In the genomic region with DNA sequence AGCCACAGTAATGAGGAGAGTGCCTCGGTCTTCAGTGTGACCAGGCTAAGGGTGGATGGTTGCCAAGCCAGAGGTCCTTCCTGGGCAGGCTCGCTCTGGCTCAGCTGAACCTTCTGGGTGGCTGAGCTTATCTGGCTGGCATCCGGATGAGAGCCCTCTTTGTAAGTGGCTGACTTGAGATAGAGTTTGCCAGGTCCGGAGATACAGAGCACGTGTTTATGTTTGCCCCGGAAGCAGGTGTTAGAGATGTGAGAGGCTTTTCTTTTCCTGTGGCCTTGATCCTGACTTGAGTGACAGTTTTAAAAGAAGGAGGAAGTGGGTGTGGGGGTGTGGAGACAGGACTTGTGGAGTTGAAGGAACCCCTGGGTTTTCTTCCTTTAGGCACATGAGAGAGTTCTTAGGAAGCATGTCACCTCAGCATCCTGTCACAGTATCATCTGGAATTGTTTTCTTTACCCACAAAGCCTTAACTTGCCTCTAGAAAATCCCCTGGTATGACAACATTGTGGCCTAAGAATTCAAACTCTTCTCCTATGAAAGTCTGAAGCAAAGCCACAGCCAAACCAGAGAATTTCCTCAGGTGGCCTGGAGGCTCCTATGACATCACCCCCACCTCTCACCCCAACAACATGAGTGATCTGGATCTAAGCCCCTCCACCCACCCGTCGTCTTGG, we compare ENCODE assay signal across 9 mouse cellular contexts. TPM values are rescaled to one million over a fixed set of nuclear protein-coding genes. Genes with fewer than 3 reads are reported as not detected.
A peak's percentile ranks its signal among the peaks of the same experiment; 100 is the strongest.
DNase-seq lines count a peak whose midpoint lies in the region; ATAC-seq lines count a peak whose summit lies in the region.
"Had no signal": no experiment of that assay in that cellular context is flagged by ENCODE, and none has a peak within 500 bp of the region (broad histone marks: within the 10 kb centered on the region; RNA-seq: fewer than 3 reads in every experiment).

No protein-coding gene starts in this region.

- ATAC-seq in forebrain, embryonic 12.5 days (ENCODE audit: low FRiP score), result no peak
- ATAC-seq in lung, embryonic 15.5 days (ENCODE audit: borderline replicate concordance, extremely low read depth, low FRiP score, low TSS enrichment), result peak; percentile 83

- H3K4me1 ChIP-seq in forebrain, embryonic 12.5 days, result peaks cover 11% of the 10 kb centered on the region
- peaks cover 34% of the 10 kb centered on the region for H3K4me1 ChIP-seq in lung, embryonic 15.5 days

- peaks cover 32% of the 10 kb centered on the region for H3K36me3 ChIP-seq in forebrain, embryonic 12.5 days (replicated peaks)
- H3K36me3 ChIP-seq in lung, embryonic 15.5 days, result peaks cover 13% of the 10 kb centered on the region; the same call in 1 of the 2 replicates

- 78% methylated on average over 8 of the region's 8 CpGs for WGBS in forebrain, embryonic 12.5 days
- WGBS in lung, embryonic 15.5 days, result 23% methylated on average over 8 of the region's 8 CpGs

- H3K9me3 ChIP-seq in forebrain, embryonic 12.5 days, result no peaks in the 10 kb centered on the region
- H3K9me3 ChIP-seq in lung, embryonic 15.5 days, result no peaks in the 10 kb centered on the region

- H3K4me2 ChIP-seq in forebrain, embryonic 12.5 days, result no peak overlapping the region
- H3K4me2 ChIP-seq in lung, embryonic 15.5 days, result no peak overlapping the region

- DNase-seq in frontal cortex, adult 2 months (ENCODE audit: extremely low spot score in 1 of 2, low spot score in 1 of 2), result peak; percentile 58 to 64
- DNase-seq in frontal cortex, postnatal 25 days (ENCODE audit: low spot score in 2 of 2), result no peak
- peak; percentile 47 to 64 for DNase-seq in CD8-positive naive resting alpha-beta T cell, adult 2 months (ENCODE audit: low read depth in 2 of 2, low spot score in 2 of 2)
- peak; percentile 22 for DNase-seq in kidney, adult 18-20 months
- DNase-seq in skeletal muscle tissue, adult 2 months (ENCODE audit: low read depth, low spot score), result peak; percentile 22
- no peak for DNase-seq in embryo, embryonic 11 days

- no peak overlapping the region for H3K4me3 ChIP-seq in forebrain, embryonic 12.5 days (replicated peaks)
- no peak overlapping the region for H3K4me3 ChIP-seq in lung, embryonic 15.5 days

- H3K27ac ChIP-seq in forebrain, embryonic 12.5 days, result peak overlapping the region; percentile 27; the same call in 1 of the 2 replicates
- H3K27ac ChIP-seq in lung, embryonic 15.5 days, result peak overlapping the region; percentile 79

- no peaks in the 10 kb centered on the region for H3K27me3 ChIP-seq in forebrain, embryonic 12.5 days
- H3K27me3 ChIP-seq in lung, embryonic 15.5 days, result no peaks in the 10 kb centered on the region

- no peak overlapping the region for H3K9ac ChIP-seq in forebrain, embryonic 12.5 days
- no peak overlapping the region for H3K9ac ChIP-seq in lung, embryonic 15.5 days

RNA-seq across cellular contexts. Expression of a gene that starts 23.3 kb away (rescaled TPM):
- polyA plus RNA-seq in frontal cortex, adult 2 months (2012; rRNA removed), result 31.3 and 42.4 TPM in 2 replicates
- polyA plus RNA-seq in forebrain, embryonic 12.5 days (2016; fragmentation: Nextera tagmentation; extraction: Ambion mirVana), result 15.0 and 19.5 TPM in 2 replicates
- polyA plus RNA-seq in lung, embryonic 15.5 days (2015; fragmentation: Nextera tagmentation; extraction: Ambion mirVana), result 0.16 and 0.30 TPM in 2 replicates
- polyA plus RNA-seq: small intestine, adult 2 months had no signal

RNA-seq across cellular contexts. Expression of a gene that starts 28.2 kb away (rescaled TPM):
- polyA plus RNA-seq in frontal cortex, adult 2 months (2012; rRNA removed), result 0.34 and 0.46 TPM in 2 replicates
- polyA plus RNA-seq in forebrain, embryonic 12.5 days (2016; fragmentation: Nextera tagmentation; extraction: Ambion mirVana), result 19.6 and 19.7 TPM in 2 replicates
- polyA plus RNA-seq in lung, embryonic 15.5 days (2015; fragmentation: Nextera tagmentation; extraction: Ambion mirVana), result 14.5 and 15.1 TPM in 2 replicates

Comparison
In these comparisons a context has a peak if more than half of its experiments do, and no peak if none do; other contexts are left out.
1. DNase-seq: peak in frontal cortex, adult 2 months (2 of 2), CD8-positive naive resting alpha-beta T cell, adult 2 months (2 of 2), kidney, adult 18-20 months (single experiment) and skeletal muscle tissue, adult 2 months (single experiment); none in frontal cortex, postnatal 25 days (0 of 2) and embryo, embryonic 11 days (single experiment).
2. RNA of a gene that starts 23.3 kb away (polyA plus RNA-seq): 31.3 to 42.4 TPM in frontal cortex, adult 2 months and 15.0 to 19.5 TPM in forebrain, embryonic 12.5 days; 0.16 to 0.30 TPM in lung, embryonic 15.5 days; every median in the first group is over 10 times any median in the second.
3. RNA of a gene that starts 28.2 kb away (polyA plus RNA-seq): 19.6 to 19.7 TPM in forebrain, embryonic 12.5 days and 14.5 to 15.1 TPM in lung, embryonic 15.5 days; 0.34 to 0.46 TPM in frontal cortex, adult 2 months; every median in the first group is over 10 times any median in the second.